Mouse (Mus musculus): ENCODE measurements at regions not wholly inside any gene's neighbourhood (a gene's known extent, or its start where the extent isn't known, plus 50 kb on each side); places are given as distances from the start of the nearest gene placed in this dataset.

GRCm38 (mm10) chr16:97288634-97289033 is 67.9 kb upstream of the Bace2 start:
- ATAC-seq (replicated peaks; ENCODE audit: low FRiP score, low TSS enrichment, low read depth) (no peak), DNase-seq (ENCODE audit: low spot score) (peak; percentile 47)
- H3K36me3 ChIP-seq (ENCODE audit: control insufficient read depth, insufficient read depth, low read length) = no peaks in the 10 kb centered on the region
- H3K9ac ChIP-seq (ENCODE audit: low read length) = no peak overlapping the region
- no peak overlapping the region for H3K4me3 ChIP-seq (ENCODE audit: low read depth, low read length)
- no peaks in the 10 kb centered on the region; the same call in 1 of the 2 replicates for H3K4me1 ChIP-seq (replicated peaks; ENCODE audit: control insufficient read depth, insufficient read depth, low read length)
- no peaks in the 10 kb centered on the region for H3K27me3 ChIP-seq (replicated peaks; ENCODE audit: control insufficient read depth, insufficient read depth, low read length)
- H3K4me2 ChIP-seq (ENCODE audit: low read length) = no peak overlapping the region
- no peaks in the 10 kb centered on the region for H3K9me3 ChIP-seq (ENCODE audit: control insufficient read depth, low read length)
- no peak overlapping the region for H3K27ac ChIP-seq (ENCODE audit: low read depth)
- 41% methylated on average over 8 of the region's 8 CpGs for WGBS

GRCm38 (mm10) chr16:97292484-97293048 is 64.0 kb upstream of the Bace2 start:
- 4% methylated on average over 11 of the region's 11 CpGs for WGBS
- H3K9ac ChIP-seq (ENCODE audit: low read length) = 0 out of 2 replicates have a peak overlapping the region, but pooled peaks have one; percentile 7
- no peaks in the 10 kb centered on the region for H3K27me3 ChIP-seq (replicated peaks; ENCODE audit: control insufficient read depth, insufficient read depth, low read length)
- ATAC-seq (replicated peaks; ENCODE audit: low FRiP score, low TSS enrichment, low read depth) = peak; percentile 60
- no peaks in the 10 kb centered on the region; the same call in 1 of the 2 replicates for H3K4me1 ChIP-seq (replicated peaks; ENCODE audit: control insufficient read depth, insufficient read depth, low read length)
- no peak overlapping the region for H3K27ac ChIP-seq (ENCODE audit: low read depth)
- DNase-seq (ENCODE audit: low spot score) = peak; percentile 56
- no peak overlapping the region for H3K4me3 ChIP-seq (ENCODE audit: low read depth, low read length)
- H3K4me2 ChIP-seq (ENCODE audit: low read length) = peak overlapping the region; percentile 36
- H3K9me3 ChIP-seq (ENCODE audit: control insufficient read depth, low read length) = no peaks in the 10 kb centered on the region
- no peaks in the 10 kb centered on the region for H3K36me3 ChIP-seq (ENCODE audit: control insufficient read depth, insufficient read depth, low read length)

DNA sequence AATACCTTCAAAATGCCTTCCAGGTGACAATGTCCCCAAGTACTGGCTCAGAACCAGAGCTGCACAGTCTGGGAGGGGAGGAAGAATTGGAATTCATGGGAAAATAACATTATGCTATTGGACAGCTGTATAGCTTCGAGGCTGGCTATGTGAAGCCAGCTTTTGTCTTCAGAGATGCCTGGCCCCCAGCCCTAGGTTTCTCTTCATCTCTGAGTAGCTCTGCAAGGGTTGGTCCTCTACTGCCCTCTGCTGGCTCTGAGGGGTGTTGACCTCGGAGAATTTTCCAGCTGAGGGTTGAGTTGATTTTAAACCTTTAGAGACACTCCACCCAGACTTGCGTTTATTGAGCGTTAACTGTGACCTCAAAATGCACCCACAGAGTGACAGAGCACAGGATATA is 63.3 kb upstream of the Bace2 start:
- 3% methylated on average over 4 of the region's 4 CpGs for WGBS
- Histone ChIP-seq H3K27me3 (replicated peaks; ENCODE audit: control insufficient read depth, insufficient read depth, low read length) (no peaks in the 10 kb centered on the region), H3K4me1 (replicated peaks; ENCODE audit: control insufficient read depth, insufficient read depth, low read length) (no peaks in the 10 kb centered on the region; the same call in 1 of the 2 replicates), H3K36me3 (ENCODE audit: control insufficient read depth, insufficient read depth, low read length) (no peaks in the 10 kb centered on the region), H3K4me3 (ENCODE audit: low read depth, low read length) (0 out of 2 replicates have a peak overlapping the region, but pooled peaks have one; percentile 2), H3K27ac (ENCODE audit: low read depth) (no peak overlapping the region; the same call in 1 of the 2 replicates), H3K9me3 (ENCODE audit: control insufficient read depth, low read length) (no peaks in the 10 kb centered on the region), H3K9ac (ENCODE audit: low read length) (0 out of 2 replicates have a peak overlapping the region, but pooled peaks have one; percentile 7), H3K4me2 (ENCODE audit: low read length) (peak overlapping the region; percentile 36)
- ATAC-seq (replicated peaks; ENCODE audit: low FRiP score, low TSS enrichment, low read depth) (peak; percentile 71), DNase-seq (ENCODE audit: low spot score) (peak; percentile 85)

GRCm38 (mm10) chr16:97297140-97297539 is 59.4 kb upstream of the Bace2 start:
- WGBS = 64% methylated on average over 3 of the region's 3 CpGs
- no peaks in the 10 kb centered on the region for H3K36me3 ChIP-seq (ENCODE audit: control insufficient read depth, insufficient read depth, low read length)
- ATAC-seq (replicated peaks; ENCODE audit: low FRiP score, low TSS enrichment, low read depth) = no peak

DNA sequence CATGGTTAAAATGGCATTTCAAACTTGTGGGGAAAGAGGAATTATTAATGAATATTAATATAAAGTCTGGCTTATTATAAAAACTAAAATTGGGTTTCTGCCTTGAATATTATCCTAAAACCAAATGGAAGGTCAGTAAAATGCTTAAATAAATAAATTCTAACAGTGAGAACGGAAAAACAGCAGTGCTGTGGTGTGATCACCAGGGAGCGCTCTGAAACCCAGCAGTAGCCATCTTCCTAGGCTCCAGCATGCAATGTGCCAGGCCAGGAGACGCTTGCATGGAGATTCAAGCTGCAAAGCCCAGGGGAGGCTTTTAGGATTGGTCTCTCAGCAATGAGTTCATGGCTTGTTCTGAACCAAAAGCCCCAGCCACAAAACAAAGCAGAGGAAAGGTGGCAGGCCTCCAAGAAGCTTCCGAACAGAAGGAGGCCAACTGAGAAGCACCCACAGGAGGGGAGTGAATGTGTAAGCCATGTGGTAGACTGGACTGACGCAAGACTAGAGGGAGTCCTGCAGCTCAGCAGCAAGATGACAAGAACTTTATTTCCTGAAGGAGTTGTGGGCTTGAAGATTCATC is 52.3 kb upstream of the Bace2 start:
- Histone ChIP-seq H3K9ac (ENCODE audit: low read length) (no peak overlapping the region), H3K4me2 (ENCODE audit: low read length) (no peak overlapping the region), H3K27me3 (replicated peaks; ENCODE audit: control insufficient read depth, insufficient read depth, low read length) (no peaks in the 10 kb centered on the region), H3K4me1 (replicated peaks; ENCODE audit: control insufficient read depth, insufficient read depth, low read length) (no peaks in the 10 kb centered on the region), H3K36me3 (ENCODE audit: control insufficient read depth, insufficient read depth, low read length) (no peaks in the 10 kb centered on the region), H3K9me3 (ENCODE audit: control insufficient read depth, low read length) (no peaks in the 10 kb centered on the region), H3K4me3 (ENCODE audit: low read depth, low read length) (no peak overlapping the region), H3K27ac (ENCODE audit: low read depth) (no peak overlapping the region)
- DNase-seq (ENCODE audit: low spot score) (no peak), ATAC-seq (replicated peaks; ENCODE audit: low FRiP score, low TSS enrichment, low read depth) (no peak)
- 67% methylated on average over 5 of the region's 5 CpGs for WGBS

More at GRCm38 (mm10) chr16:97297140-97297539, 59.4 kb upstream of the Bace2 start:
- Histone ChIP-seq H3K4me1 (replicated peaks; ENCODE audit: control insufficient read depth, insufficient read depth, low read length) (no peaks in the 10 kb centered on the region; the same call in 1 of the 2 replicates), H3K9ac (ENCODE audit: low read length) (no peak overlapping the region), H3K27ac (ENCODE audit: low read depth) (no peak overlapping the region), H3K4me2 (ENCODE audit: low read length) (no peak overlapping the region), H3K9me3 (ENCODE audit: control insufficient read depth, low read length) (no peaks in the 10 kb centered on the region), H3K4me3 (ENCODE audit: low read depth, low read length) (no peak overlapping the region), H3K27me3 (replicated peaks; ENCODE audit: control insufficient read depth, insufficient read depth, low read length) (no peaks in the 10 kb centered on the region)
- DNase-seq (ENCODE audit: low spot score) = no peak

Measured in intestine, embryonic 14.5 days (tissue).